Mouse (Mus musculus) neural tube, embryonic 14.5 days (tissue): ENCODE results near the gene Sdk1. TPM values are rescaled to one million over a fixed set of nuclear protein-coding genes. Genes with fewer than 3 reads are reported as not detected.

Experiments
- ATAC-seq: fragments of 200-750 bp; cut with Nextera tagmentation; 2 replicates; pipeline ENCODE4 v1.8.0; 2017; ENCODE audit warnings: low read depth, mild to moderate bottlenecking, moderate TSS enrichment, moderate library complexity
- H3K27ac ChIP-seq: fragments of 300-500 bp; sonication (generic); 2 replicates; pipeline ENCODE4 v1.5.1; 2014; ENCODE audit warnings: low read depth, mild to moderate bottlenecking, control low read depth, low read length, moderate library complexity, mixed read lengths
- H3K27me3 ChIP-seq: fragments of 300-500 bp; sonication (generic); 2 replicates; pipeline ENCODE4 v1.6.1; 2014; ENCODE audit warnings: low read length; ENCODE audit not compliant: control insufficient read depth, insufficient read depth
- H3K36me3 ChIP-seq: fragments of 300-500 bp; sonication (generic); 2 replicates; pipeline ENCODE4 v1.6.1; 2014; ENCODE audit warnings: low read length, mixed read lengths; ENCODE audit not compliant: control insufficient read depth, insufficient read depth
- H3K4me1 ChIP-seq: fragments of 300-500 bp; sonication (generic); 2 replicates; pipeline ENCODE4 v1.6.1; 2014; ENCODE audit warnings: low read length; ENCODE audit not compliant: control insufficient read depth, insufficient read depth
- H3K4me2 ChIP-seq: fragments of 300-500 bp; sonication (generic); 2 replicates; pipeline ENCODE4 v1.6.1; 2014; ENCODE audit warnings: mild to moderate bottlenecking, low read depth, low read length, control low read depth
- H3K4me3 ChIP-seq: fragments of 300-500 bp; sonication (generic); 2 replicates; pipeline ENCODE4 v1.5.1; 2014; ENCODE audit warnings: low read depth, low read length, control low read depth, mixed read lengths
- H3K9ac ChIP-seq: fragments of 300-500 bp; sonication (generic); replicated peaks from 2 replicates; pipeline ENCODE4 v1.6.1; 2014; ENCODE audit warnings: low read depth, mild to moderate bottlenecking, control low read depth, low read length, mixed read lengths
- H3K9me3 ChIP-seq: fragments of 300-500 bp; sonication (generic); 2 replicates; pipeline ENCODE4 v1.6.1; 2016; ENCODE audit warnings: low read length; ENCODE audit not compliant: control insufficient read depth
- WGBS: fragments of 180-500 bp; shearing (Covaris S2); extraction: QIAGEN DNeasy Blood & Tissue Kit; methylation state at CpG from one replicate; pipeline ENCODE4 v1.1.7; 2014; 5-methylcytosine and 5-hydroxymethylcytosine counted together
- polyA plus RNA-seq: library from polyadenylated mRNA; unstranded; fragments of >200 nt; fragmentation: Nextera tagmentation; extraction: Ambion mirVana; gene quantifications from 2 replicates; pipeline ENCODE4 v1.2.1, GENCODE M21; 2014

Sdk1 gene
- 3.1 and 3.4 TPM in 2 replicates for polyA plus RNA-seq

DNA sequence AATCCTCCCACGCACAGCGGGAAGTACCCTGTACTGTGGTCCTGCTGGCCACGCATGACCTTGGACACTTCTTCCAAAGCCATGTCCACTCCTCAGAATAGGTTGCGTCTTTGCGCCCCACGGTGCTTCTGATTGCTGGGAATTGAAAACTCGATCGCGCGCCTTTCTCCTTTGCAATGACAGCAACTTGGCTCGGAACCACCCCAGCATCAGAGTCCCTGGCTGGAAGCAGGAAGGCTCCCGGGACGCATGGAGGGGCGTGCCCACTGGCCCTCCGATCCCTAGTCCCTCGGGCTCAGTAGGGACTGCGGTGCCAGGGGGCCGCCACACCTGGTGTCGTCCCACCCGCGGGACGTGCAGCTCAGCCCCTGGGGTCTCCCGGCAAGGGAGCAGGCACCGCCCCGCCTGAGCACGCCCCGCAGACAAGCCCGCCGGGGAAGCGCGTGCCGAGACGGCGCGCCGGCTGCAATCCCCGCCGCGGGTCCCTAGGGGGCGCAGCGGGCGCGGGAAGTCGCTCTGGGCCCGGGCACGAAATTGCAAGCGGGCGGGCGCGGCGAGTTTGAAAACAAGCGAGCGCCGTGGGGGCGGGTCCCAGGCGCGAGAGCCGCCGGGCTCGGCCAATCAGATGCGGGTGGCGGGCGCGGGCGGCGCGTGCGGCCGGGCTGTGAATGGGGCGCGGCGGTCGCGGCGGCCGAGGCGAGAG lies at the start of gene Sdk1:
Sdk1 (plus strand) TSS at position 650 of the 703 bp plus-strand sequence.
- H3K4me3 ChIP-seq: peak within 1 kb of the TSS; percentile 65
- peaks cover 6% of the 10 kb centered on the region for H3K27me3 ChIP-seq
- peak within 1 kb of the TSS; percentile 74 for H3K9ac ChIP-seq
- WGBS: under 1% methylated on average over 56 of the region's 77 CpGs
- no peaks in the 10 kb centered on the region for H3K9me3 ChIP-seq
- H3K4me1 ChIP-seq: peaks cover 23% of the 10 kb centered on the region
- peak; percentile 97 for ATAC-seq
- no peaks in the 10 kb centered on the region for H3K36me3 ChIP-seq
- H3K27ac ChIP-seq: 0 out of 2 replicates have a peak within 1 kb of the TSS, but pooled peaks have one; percentile 34
- H3K4me2 ChIP-seq: peak within 1 kb of the TSS; percentile 97

DNA sequence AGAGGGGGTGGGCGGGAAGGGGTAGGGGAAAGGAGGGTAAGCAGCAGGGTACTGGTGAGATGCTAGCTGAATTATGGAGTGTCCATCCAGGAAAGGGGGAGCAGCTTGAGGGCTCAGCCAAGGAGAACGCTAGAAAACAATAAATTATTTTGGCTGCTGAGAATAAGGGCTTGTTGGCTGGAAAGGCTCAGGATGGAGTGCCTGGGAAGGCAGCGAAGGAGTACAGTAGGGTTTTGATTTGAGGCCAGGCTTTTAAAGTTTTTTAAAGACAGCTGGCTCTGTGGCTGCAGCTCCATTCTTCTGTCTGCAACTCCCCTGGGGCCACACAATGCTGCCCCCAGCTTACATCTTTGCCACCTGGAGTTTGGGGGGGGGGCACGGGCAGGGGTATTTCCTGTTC lies 44.0 kb upstream of the Sdk1 start:
- H3K27me3 ChIP-seq: no peaks in the 10 kb centered on the region
- peak overlapping the region; percentile 16; the same call in 1 of the 2 replicates for H3K4me2 ChIP-seq
- WGBS: 37% methylated on average over 4 of the region's 4 CpGs
- H3K4me1 ChIP-seq: peaks cover 10% of the 10 kb centered on the region; the same call in 1 of the 2 replicates
- no peak overlapping the region for H3K4me3 ChIP-seq
- H3K36me3 ChIP-seq: no peaks in the 10 kb centered on the region
- H3K9ac ChIP-seq: no peak overlapping the region
- no peaks in the 10 kb centered on the region for H3K9me3 ChIP-seq
- no peak overlapping the region; the same call in 1 of the 2 replicates for H3K27ac ChIP-seq
- no peak for ATAC-seq

DNA sequence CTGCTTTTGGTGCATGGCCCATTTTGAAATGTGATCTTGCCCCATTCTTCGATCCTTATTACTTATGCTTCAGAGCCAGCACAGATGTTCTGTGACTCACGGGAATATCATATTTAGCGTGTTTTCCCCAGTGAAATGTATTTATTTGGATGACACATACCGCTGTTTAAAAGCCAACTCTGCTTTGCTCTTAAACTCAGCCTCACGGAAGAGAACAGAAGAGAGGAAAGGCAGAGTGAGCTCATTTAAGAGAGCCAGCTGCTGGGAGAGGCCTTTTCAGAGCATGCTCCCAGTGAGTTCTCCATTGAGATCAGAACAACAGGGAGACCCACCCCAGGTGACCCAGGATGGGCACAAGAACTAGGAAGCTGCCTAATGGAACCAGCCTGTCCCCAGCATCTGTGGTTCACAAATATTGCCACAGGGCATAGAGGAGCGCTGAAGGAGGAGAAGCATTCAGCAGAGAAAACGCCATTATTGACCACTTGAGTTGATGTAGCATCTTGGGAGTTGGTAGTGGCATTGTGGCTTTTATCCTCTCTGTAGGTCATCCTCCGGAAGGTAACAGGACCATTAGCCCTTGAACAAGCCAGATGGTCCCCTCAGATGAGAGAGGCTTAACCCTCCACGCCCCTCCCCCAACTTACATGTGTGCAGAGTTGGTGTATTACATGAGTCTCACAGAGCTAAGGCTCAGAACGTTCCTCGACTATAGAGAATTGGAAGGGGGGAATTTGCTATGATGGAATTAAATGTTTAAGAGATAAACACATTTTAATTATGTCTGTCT lies 38.8 kb upstream of the Sdk1 start:
- Histone ChIP-seq H3K4me3 (no peak overlapping the region), H3K36me3 (no peaks in the 10 kb centered on the region), H3K4me2 (no peak overlapping the region), H3K9ac (no peak overlapping the region), H3K27me3 (no peaks in the 10 kb centered on the region), H3K27ac (no peak overlapping the region), H3K4me1 (0 out of 2 replicates have a peak, but pooled peaks cover 1% of the 10 kb centered on the region), H3K9me3 (no peaks in the 10 kb centered on the region)
- ATAC-seq: no peak
- 79% methylated on average over 11 of the region's 11 CpGs for WGBS

DNA sequence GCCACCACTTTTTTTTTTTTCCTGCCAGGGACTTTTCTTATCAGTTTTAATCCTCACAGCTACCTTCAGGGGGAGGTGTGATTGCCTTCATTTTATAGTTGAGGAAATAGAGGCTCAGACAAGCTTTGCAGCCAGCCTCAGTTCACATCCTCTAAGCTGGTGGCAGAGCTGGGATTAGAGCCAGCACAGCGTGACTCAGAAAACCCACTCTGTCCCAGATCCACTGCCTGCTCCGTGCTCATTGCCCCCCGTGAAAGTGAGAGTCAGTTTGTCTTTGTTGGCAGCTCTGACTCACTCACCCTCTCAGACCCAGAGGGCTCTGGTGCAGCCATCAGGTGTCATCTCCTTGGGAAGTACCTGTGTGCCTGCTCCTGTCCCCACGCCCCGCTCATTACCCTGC lies 34.2 kb upstream of the Sdk1 start:
- Histone ChIP-seq H3K4me3 (no peak overlapping the region), H3K27ac (no peak overlapping the region), H3K27me3 (no peaks in the 10 kb centered on the region), H3K4me1 (no peaks in the 10 kb centered on the region), H3K9me3 (no peaks in the 10 kb centered on the region), H3K9ac (no peak overlapping the region), H3K4me2 (no peak overlapping the region), H3K36me3 (no peaks in the 10 kb centered on the region)
- no peak for ATAC-seq
- 61% methylated on average over 5 of the region's 5 CpGs for WGBS

DNA sequence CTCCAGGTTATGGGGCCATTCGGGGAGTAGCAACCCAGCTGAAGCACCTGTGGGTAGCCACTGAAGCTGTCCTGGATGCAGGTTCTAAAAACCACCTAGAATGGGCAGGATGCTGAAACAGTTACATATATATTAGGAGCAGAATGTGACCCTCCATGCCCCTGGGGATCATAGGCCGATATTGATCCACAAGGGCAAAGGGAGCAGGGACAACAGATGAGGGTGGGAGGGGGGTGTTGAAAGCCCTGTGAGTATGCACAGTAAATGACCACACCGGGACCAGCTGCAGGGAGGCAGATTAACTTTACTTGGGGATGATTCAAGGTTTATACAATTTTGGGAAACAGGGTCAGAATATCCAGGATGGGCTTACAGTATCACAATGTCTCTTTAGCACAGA lies 16.0 kb upstream of the Sdk1 start:
- WGBS: 85% methylated on average over 3 of the region's 3 CpGs
- no peaks in the 10 kb centered on the region for H3K27me3 ChIP-seq
- no peak overlapping the region for H3K9ac ChIP-seq
- no peaks in the 10 kb centered on the region for H3K36me3 ChIP-seq
- no peak overlapping the region for H3K27ac ChIP-seq
- H3K4me1 ChIP-seq: no peaks in the 10 kb centered on the region
- no peak overlapping the region for H3K4me3 ChIP-seq
- H3K9me3 ChIP-seq: no peaks in the 10 kb centered on the region
- ATAC-seq: no peak
- no peak overlapping the region for H3K4me2 ChIP-seq

DNA sequence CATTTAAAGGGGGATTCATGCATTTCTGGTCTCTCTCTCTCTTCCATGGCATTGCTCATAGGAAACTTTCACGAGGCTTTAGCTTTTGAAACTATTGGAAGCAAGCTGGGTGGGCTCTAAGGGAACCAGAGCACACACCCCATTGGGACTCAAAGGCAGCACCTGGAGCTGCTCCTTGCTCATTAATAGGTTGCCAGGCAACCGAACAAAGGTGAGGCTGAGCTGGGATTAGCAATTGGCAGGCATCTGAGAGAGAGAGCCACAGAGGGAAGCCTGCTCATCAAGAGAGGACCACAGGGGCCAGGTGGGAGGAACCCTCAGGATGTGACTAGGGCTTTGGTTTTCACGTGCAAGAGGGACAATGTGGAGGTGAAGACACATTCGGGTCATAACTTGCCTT lies 7.0 kb upstream of the Sdk1 start:
- H3K9ac ChIP-seq: no peak overlapping the region

DNA sequence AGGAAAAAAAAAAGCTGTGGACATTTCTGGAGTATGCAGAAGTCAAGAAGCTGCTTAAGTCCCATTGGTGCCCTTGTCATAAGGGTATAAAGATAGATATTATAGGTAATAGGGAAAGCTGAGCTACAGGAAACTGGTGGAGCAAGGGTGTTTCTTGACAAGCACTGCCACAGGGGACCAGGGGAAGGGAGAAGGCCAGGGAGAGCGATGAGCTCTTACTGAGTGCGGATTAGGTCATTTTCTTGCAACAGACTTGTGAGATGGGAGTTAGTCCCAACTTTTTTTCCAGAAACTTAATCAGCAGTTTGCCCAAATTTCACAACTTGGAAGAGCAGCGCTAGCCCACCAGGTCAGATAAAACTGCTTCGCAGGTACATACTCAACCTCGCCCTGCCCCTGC lies 1.9 kb upstream of the Sdk1 start:
- WGBS: 25% methylated on average over 5 of the region's 5 CpGs
- peaks cover 23% of the 10 kb centered on the region for H3K4me1 ChIP-seq
- H3K9me3 ChIP-seq: no peaks in the 10 kb centered on the region
- H3K27ac ChIP-seq: no peak overlapping the region
- H3K27me3 ChIP-seq: peaks cover 6% of the 10 kb centered on the region
- ATAC-seq: no peak
- no peak overlapping the region for H3K9ac ChIP-seq
- H3K4me3 ChIP-seq: no peak overlapping the region
- H3K4me2 ChIP-seq: no peak overlapping the region
- no peaks in the 10 kb centered on the region for H3K36me3 ChIP-seq

More for the DNA sequence above, 7.0 kb upstream of the Sdk1 start:
- no peak for ATAC-seq
- H3K4me2 ChIP-seq: no peak overlapping the region
- H3K4me1 ChIP-seq: no peaks in the 10 kb centered on the region
- no peaks in the 10 kb centered on the region for H3K36me3 ChIP-seq
- H3K9me3 ChIP-seq: no peaks in the 10 kb centered on the region
- 0 out of 2 replicates have a peak, but pooled peaks cover 3% of the 10 kb centered on the region for H3K27me3 ChIP-seq
- WGBS: 30% methylated on average over 4 of the region's 4 CpGs
- no peak overlapping the region for H3K27ac ChIP-seq
- no peak overlapping the region for H3K4me3 ChIP-seq

DNA sequence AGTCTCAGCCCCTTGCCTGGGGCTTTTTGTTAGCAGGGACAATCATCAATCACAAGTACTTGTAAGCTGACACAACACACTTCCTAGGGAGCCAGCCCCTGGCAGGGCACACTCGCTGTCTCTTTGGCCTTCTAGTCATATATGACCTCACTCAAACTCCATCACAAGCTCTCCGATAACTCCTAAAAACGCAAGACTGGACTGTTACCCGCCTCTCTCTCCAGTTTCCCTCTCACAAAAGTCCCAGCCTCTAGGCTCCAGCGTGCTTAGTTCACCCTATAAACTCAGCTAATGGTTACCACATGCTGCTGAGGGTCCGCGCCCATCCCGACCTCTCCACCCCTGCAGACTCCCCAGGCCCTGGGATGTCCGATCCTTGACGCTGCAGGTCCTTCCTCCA lies 849 bp upstream of the Sdk1 start:
- Histone ChIP-seq H3K4me3 (peak overlapping the region; percentile 65), H3K4me1 (peaks cover 23% of the 10 kb centered on the region), H3K9me3 (no peaks in the 10 kb centered on the region), H3K27me3 (peaks cover 6% of the 10 kb centered on the region), H3K36me3 (no peaks in the 10 kb centered on the region), H3K4me2 (peak overlapping the region; percentile 97), H3K9ac (peak overlapping the region; percentile 55; the same call in 1 of the 2 replicates), H3K27ac (no peak overlapping the region)
- no peak for ATAC-seq
- 0% methylated on average over 10 of the region's 10 CpGs for WGBS
